Mouse (Mus musculus): ENCODE results near the gene Ccnt2. TPM values are rescaled to one million over a fixed set of nuclear protein-coding genes. Genes with fewer than 3 reads are reported as not detected.

Gene Ccnt2
- total and polyA plus RNA-seq, 2 experiments, result 9.4 to 28.8 TPM

GRCm38 (mm10) chr1:127812929-127813328 is 39.0 kb downstream of the Ccnt2 start:
- Histone ChIP-seq H3K27ac (replicated peaks; ENCODE audit: insufficient read depth, low read depth, low read length) (no peak overlapping the region), H3K9ac (ENCODE audit: low read depth, low read length) (no peak overlapping the region), H3K4me3 (ENCODE audit: insufficient read depth, low read depth, low read length) (no peak overlapping the region), H3K79me2 (ENCODE audit: control insufficient read depth, insufficient read depth, low read length) (no peaks in the 10 kb centered on the region; the same call in 1 of the 2 replicates), H3K36me3 (ENCODE audit: control insufficient read depth, insufficient read depth, low read length) (0 out of 2 replicates have a peak, but pooled peaks cover 1% of the 10 kb centered on the region), H3K27me3 (ENCODE audit: control insufficient read depth, insufficient read depth, low read length) (no peaks in the 10 kb centered on the region), H3K4me1 (ENCODE audit: control insufficient read depth, insufficient read depth, low read length) (no peaks in the 10 kb centered on the region)
- 74% methylated on average over 7 of the region's 7 CpGs for WGBS
- no peak for DNase-seq (ENCODE audit: extremely low read depth, low read depth, low spot score)
- TF ChIP-seq CTCF (IDR thresholded peaks at IDR 0.05; ENCODE audit: low read depth, low read length) (no peak), POLR2A (IDR thresholded peaks at IDR 0.05; ENCODE audit: extremely low read depth, insufficient read depth, low read length) (no peak)

DNA sequence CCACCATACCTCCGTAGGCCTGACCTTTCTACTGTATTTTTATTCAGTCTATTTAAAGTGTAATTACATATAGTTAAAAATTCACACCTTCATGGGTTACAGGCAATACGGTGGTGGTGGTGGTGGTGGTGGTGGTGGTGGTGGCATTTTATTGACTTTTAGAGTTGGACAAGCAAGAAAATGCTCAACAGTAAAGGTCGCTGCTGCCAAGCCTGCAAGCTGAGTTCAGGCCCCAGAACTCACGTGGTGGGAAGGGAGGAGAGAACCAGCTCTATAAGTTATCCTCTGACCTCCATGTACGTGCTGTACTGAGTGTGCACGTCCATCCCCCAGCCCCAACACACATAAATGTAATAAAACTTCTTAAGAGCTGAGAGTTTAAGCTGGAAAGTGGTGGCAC is 42.4 kb downstream of the Ccnt2 start:
- Histone ChIP-seq H3K27ac (replicated peaks; ENCODE audit: insufficient read depth, low read depth, low read length) (no peak overlapping the region), H3K36me3 (ENCODE audit: control insufficient read depth, insufficient read depth, low read length) (no peaks in the 10 kb centered on the region), H3K9ac (ENCODE audit: low read depth, low read length) (no peak overlapping the region), H3K4me1 (ENCODE audit: control insufficient read depth, insufficient read depth, low read length) (no peaks in the 10 kb centered on the region), H3K4me3 (ENCODE audit: insufficient read depth, low read depth, low read length) (no peak overlapping the region), H3K27me3 (ENCODE audit: control insufficient read depth, insufficient read depth, low read length) (no peaks in the 10 kb centered on the region), H3K79me2 (ENCODE audit: control insufficient read depth, insufficient read depth, low read length) (no peaks in the 10 kb centered on the region)
- 79% methylated on average over 6 of the region's 6 CpGs for WGBS
- TF ChIP-seq POLR2A (IDR thresholded peaks at IDR 0.05; ENCODE audit: extremely low read depth, insufficient read depth, low read length), result no peak
- no peak for TF ChIP-seq CTCF (IDR thresholded peaks at IDR 0.05; ENCODE audit: low read depth, low read length)
- DNase-seq (ENCODE audit: extremely low read depth, low read depth, low spot score), result no peak

DNA sequence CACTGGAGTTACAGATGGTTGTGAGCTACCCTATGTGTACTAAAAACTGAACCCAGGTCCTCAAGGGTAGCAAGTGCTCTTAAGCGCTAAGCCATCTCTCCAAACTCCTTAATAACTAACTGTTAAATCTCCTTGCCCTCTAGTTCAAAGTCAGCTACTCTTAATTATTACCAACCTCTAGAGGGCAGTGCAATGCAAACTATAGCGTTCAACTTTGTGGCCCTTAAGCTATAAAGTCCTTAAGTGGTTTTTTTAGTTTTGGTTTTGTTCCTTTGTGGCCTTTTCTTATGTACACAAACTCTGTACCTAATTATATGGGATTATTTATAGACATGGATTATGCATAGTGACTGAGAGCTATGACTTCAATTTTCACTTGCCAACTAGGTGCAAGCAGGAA is 53.4 kb downstream of the Ccnt2 start:
- peaks cover 1% of the 10 kb centered on the region; the same call in 1 of the 2 replicates for H3K4me1 ChIP-seq (ENCODE audit: control insufficient read depth, insufficient read depth, low read length)
- H3K27me3 ChIP-seq (ENCODE audit: control insufficient read depth, insufficient read depth, low read length), result no peaks in the 10 kb centered on the region
- peak; percentile 40 for TF ChIP-seq CTCF (IDR thresholded peaks at IDR 0.05; ENCODE audit: low read depth, low read length)
- TF ChIP-seq POLR2A (IDR thresholded peaks at IDR 0.05; ENCODE audit: extremely low read depth, insufficient read depth, low read length), result no peak
- H3K36me3 ChIP-seq (ENCODE audit: control insufficient read depth, insufficient read depth, low read length), result no peaks in the 10 kb centered on the region
- no peaks in the 10 kb centered on the region for H3K79me2 ChIP-seq (ENCODE audit: control insufficient read depth, insufficient read depth, low read length)
- no peak overlapping the region for H3K9ac ChIP-seq (ENCODE audit: low read depth, low read length)
- 15% methylated on average over 2 of the region's 2 CpGs for WGBS
- H3K4me3 ChIP-seq (ENCODE audit: insufficient read depth, low read depth, low read length), result no peak overlapping the region
- H3K27ac ChIP-seq (replicated peaks; ENCODE audit: insufficient read depth, low read depth, low read length), result no peak overlapping the region
- DNase-seq (ENCODE audit: extremely low read depth, low read depth, low spot score), result peak; percentile 64

GRCm38 (mm10) chr1:127830215-127830921 is 56.4 kb downstream of the Ccnt2 start:
- Histone ChIP-seq H3K9ac (ENCODE audit: low read depth, low read length) (no peak overlapping the region), H3K79me2 (ENCODE audit: control insufficient read depth, insufficient read depth, low read length) (no peaks in the 10 kb centered on the region), H3K4me1 (ENCODE audit: control insufficient read depth, insufficient read depth, low read length) (peaks cover 1% of the 10 kb centered on the region; the same call in 1 of the 2 replicates), H3K27me3 (ENCODE audit: control insufficient read depth, insufficient read depth, low read length) (no peaks in the 10 kb centered on the region), H3K4me3 (ENCODE audit: insufficient read depth, low read depth, low read length) (no peak overlapping the region), H3K27ac (replicated peaks; ENCODE audit: insufficient read depth, low read depth, low read length) (no peak overlapping the region), H3K36me3 (ENCODE audit: control insufficient read depth, insufficient read depth, low read length) (no peaks in the 10 kb centered on the region)
- no peak for DNase-seq (ENCODE audit: extremely low read depth, low read depth, low spot score)
- WGBS, result 80% methylated on average over 13 of the region's 13 CpGs
- TF ChIP-seq POLR2A (IDR thresholded peaks at IDR 0.05; ENCODE audit: extremely low read depth, insufficient read depth, low read length) (no peak), CTCF (IDR thresholded peaks at IDR 0.05; ENCODE audit: low read depth, low read length) (no peak)

GRCm38 (mm10) chr1:127833714-127834113 is 59.8 kb downstream of the Ccnt2 start:
- no peak for DNase-seq (ENCODE audit: extremely low read depth, low read depth, low spot score)
- Histone ChIP-seq H3K9ac (ENCODE audit: low read depth, low read length) (no peak overlapping the region), H3K27me3 (ENCODE audit: control insufficient read depth, insufficient read depth, low read length) (no peaks in the 10 kb centered on the region), H3K27ac (replicated peaks; ENCODE audit: insufficient read depth, low read depth, low read length) (no peak overlapping the region), H3K4me1 (ENCODE audit: control insufficient read depth, insufficient read depth, low read length) (no peaks in the 10 kb centered on the region), H3K4me3 (ENCODE audit: insufficient read depth, low read depth, low read length) (no peak overlapping the region), H3K79me2 (ENCODE audit: control insufficient read depth, insufficient read depth, low read length) (no peaks in the 10 kb centered on the region), H3K36me3 (ENCODE audit: control insufficient read depth, insufficient read depth, low read length) (no peaks in the 10 kb centered on the region)
- TF ChIP-seq POLR2A (IDR thresholded peaks at IDR 0.05; ENCODE audit: extremely low read depth, insufficient read depth, low read length), result no peak
- TF ChIP-seq CTCF (IDR thresholded peaks at IDR 0.05; ENCODE audit: low read depth, low read length), result no peak
- 53% methylated on average over 2 of the region's 2 CpGs for WGBS

- Histone ChIP-seq H3K79me2 (ENCODE audit: control insufficient read depth, insufficient read depth, low read length) (no peaks in the 10 kb centered on the region), H3K27ac (replicated peaks; ENCODE audit: insufficient read depth, low read depth, low read length) (no peak overlapping the region), H3K36me3 (ENCODE audit: control insufficient read depth, insufficient read depth, low read length) (no peaks in the 10 kb centered on the region), H3K9ac (ENCODE audit: low read depth, low read length) (no peak overlapping the region), H3K4me3 (ENCODE audit: insufficient read depth, low read depth, low read length) (no peak overlapping the region), H3K27me3 (ENCODE audit: control insufficient read depth, insufficient read depth, low read length) (no peaks in the 10 kb centered on the region), H3K4me1 (ENCODE audit: control insufficient read depth, insufficient read depth, low read length) (no peaks in the 10 kb centered on the region)
- 70% methylated on average over 4 of the region's 4 CpGs for WGBS
- DNase-seq (ENCODE audit: extremely low read depth, low read depth, low spot score), result no peak
- TF ChIP-seq CTCF (IDR thresholded peaks at IDR 0.05; ENCODE audit: low read depth, low read length) (no peak), POLR2A (IDR thresholded peaks at IDR 0.05; ENCODE audit: extremely low read depth, insufficient read depth, low read length) (no peak)
These were observed 60.2 kb downstream of the Ccnt2 start for GRCm38 (mm10) chr1:127834202-127834601.

All from liver, adult 2 months (tissue).